Mouse (Mus musculus) liver, adult 2 months (tissue): Measurements from ENCODE around the gene Akt2. TPM values are rescaled to one million over a fixed set of nuclear protein-coding genes. Genes with fewer than 3 reads are reported as not detected.

ENCODE experiments used
- DNase-seq: peaks from one replicate; pipeline ENCODE4 v3.0.0-alpha.2; 2011; ENCODE audit warnings: low read depth, low spot score; ENCODE audit errors: extremely low read depth
- H3K27ac ChIP-seq: fragments of 200-500 bp; replicated peaks from 2 replicates; pipeline ENCODE4 v1.5.1; 2012; ENCODE audit warnings: low read depth, mild to moderate bottlenecking, control low read depth, inconsistent platforms, low read length; ENCODE audit not compliant: insufficient read depth
- H3K27me3 ChIP-seq: fragments of 200-500 bp; 2 replicates; pipeline ENCODE4 v1.6.1; 2012; ENCODE audit warnings: mild to moderate bottlenecking, moderate library complexity, low read length, inconsistent platforms; ENCODE audit not compliant: control insufficient read depth, insufficient read depth
- H3K36me3 ChIP-seq: fragments of 200-500 bp; 2 replicates; pipeline ENCODE4 v1.6.1; 2012; ENCODE audit warnings: low read length, inconsistent platforms; ENCODE audit not compliant: control insufficient read depth, insufficient read depth
- H3K4me1 ChIP-seq: fragments of 200-500 bp; 2 replicates; pipeline ENCODE4 v1.6.1; 2011; ENCODE audit warnings: low read length; ENCODE audit not compliant: control insufficient read depth, insufficient read depth
- H3K4me3 ChIP-seq: fragments of 200-500 bp; 2 replicates; pipeline ENCODE4 v1.5.1; 2011; ENCODE audit warnings: low read depth, mild to moderate bottlenecking, control low read depth, low read length, moderate library complexity; ENCODE audit not compliant: insufficient read depth
- H3K79me2 ChIP-seq: fragments of 200-500 bp; 2 replicates; pipeline ENCODE4 v1.6.1; 2012; ENCODE audit warnings: inconsistent platforms, mild to moderate bottlenecking, low read length, moderate library complexity; ENCODE audit not compliant: control insufficient read depth, insufficient read depth
- H3K9ac ChIP-seq: fragments of 200-500 bp; 2 replicates; pipeline ENCODE4 v1.6.1; 2012; ENCODE audit warnings: low read depth, mild to moderate bottlenecking, control low read depth, inconsistent platforms, low read length
- CTCF ChIP-seq: fragments of 200-500 bp; IDR thresholded peaks from 2 replicates; pipeline ENCODE4 v1.5.1; 2011; ENCODE audit warnings: low read depth, low read length, control low read depth
- POLR2A ChIP-seq: fragments of 200-500 bp; IDR thresholded peaks from 2 replicates; pipeline ENCODE4 v1.6.1; 2011; ENCODE audit warnings: low read length, control low read depth; ENCODE audit not compliant: insufficient read depth; ENCODE audit errors: extremely low read depth
- WGBS: fragments of 180-500 bp; shearing (Covaris S2); methylation state at CpG from one replicate; pipeline ENCODE4 v1.1.7; 2018; 5-methylcytosine and 5-hydroxymethylcytosine counted together
- polyA plus RNA-seq: library from polyadenylated mRNA; depleted of rRNA; stranded (reverse); fragments of >200 nt; gene quantifications from 2 replicates; pipeline ENCODE4 v1.2.3, GENCODE M21; 2012
- total RNA-seq: library from RNA; depleted of rRNA; stranded (reverse); fragments of >200 nt; gene quantifications from 2 replicates; pipeline ENCODE4 v1.2.3, GENCODE M21; 2014

Gene Akt2
- total and polyA plus RNA-seq, 2 experiments, result 57.1 to 81.3 TPM

DNA sequence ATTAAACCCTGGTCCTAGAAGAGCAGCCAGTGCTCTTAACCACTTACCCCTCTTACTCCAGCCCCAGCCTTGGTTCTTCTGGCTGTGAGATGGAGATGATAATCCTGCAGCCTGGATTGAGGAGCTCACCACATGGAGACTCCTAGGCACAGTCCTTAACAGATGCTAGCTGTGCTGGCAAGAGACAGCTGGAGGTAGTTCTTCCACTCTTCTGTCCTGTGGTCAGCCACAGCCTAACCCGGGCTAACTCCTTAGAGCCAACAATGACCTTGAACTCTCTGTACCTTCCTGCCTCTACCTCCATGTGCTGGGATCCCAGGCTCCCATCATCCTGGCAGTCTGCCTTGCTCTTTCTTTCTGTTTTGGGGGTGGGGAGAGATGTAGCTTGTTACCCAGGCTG is 30.4 kb upstream of the Akt2 start:
- Histone ChIP-seq H3K9ac (no peak overlapping the region), H3K27me3 (no peaks in the 10 kb centered on the region), H3K79me2 (no peaks in the 10 kb centered on the region; the same call in 1 of the 2 replicates), H3K4me1 (no peaks in the 10 kb centered on the region), H3K27ac (no peak overlapping the region), H3K36me3 (peaks cover 5% of the 10 kb centered on the region; the same call in 1 of the 2 replicates), H3K4me3 (no peak overlapping the region)
- no peak for DNase-seq
- WGBS, result 38% methylated on average over 1 of the region's 1 CpGs
- TF ChIP-seq POLR2A (no peak), CTCF (no peak)

DNA sequence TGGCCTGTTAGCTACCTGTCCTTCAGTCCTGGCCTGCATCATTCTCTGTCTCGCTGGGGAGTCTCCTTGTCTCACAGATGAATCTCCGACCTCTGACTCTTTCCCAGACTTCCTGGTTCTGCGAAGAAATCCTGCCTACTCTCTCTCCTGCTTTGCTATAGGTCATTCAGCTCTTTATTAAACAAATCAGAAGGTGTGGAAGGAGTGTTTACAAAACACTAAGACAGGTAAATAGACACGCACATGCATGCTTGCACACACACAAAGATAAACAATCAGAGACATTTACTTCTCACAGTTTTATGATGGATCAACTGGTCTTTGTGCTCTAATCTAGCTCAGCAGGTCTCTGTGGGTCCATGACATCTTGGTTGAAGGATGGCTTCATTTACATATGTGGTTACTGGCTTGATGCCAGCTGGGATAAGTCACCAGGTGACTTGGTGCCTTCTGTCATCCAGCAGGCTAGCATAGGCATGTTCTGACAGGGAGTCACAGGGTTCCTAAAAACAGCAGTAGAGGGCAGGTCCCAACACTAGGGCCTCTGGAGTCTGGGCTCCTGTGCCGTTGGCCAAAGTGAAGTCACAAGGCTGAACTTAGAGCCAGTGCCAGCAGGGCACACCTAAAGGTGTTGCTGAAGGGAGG is 21.6 kb upstream of the Akt2 start:
- 86% methylated on average over 5 of the region's 5 CpGs for WGBS
- Histone ChIP-seq H3K36me3 (peaks cover 13% of the 10 kb centered on the region; the same call in 1 of the 2 replicates), H3K27ac (no peak overlapping the region), H3K27me3 (no peaks in the 10 kb centered on the region), H3K79me2 (no peaks in the 10 kb centered on the region), H3K4me3 (no peak overlapping the region), H3K4me1 (no peaks in the 10 kb centered on the region), H3K9ac (no peak overlapping the region)
- no peak for TF ChIP-seq POLR2A
- TF ChIP-seq CTCF, result no peak
- no peak for DNase-seq

- WGBS, result 93% methylated on average over 4 of the region's 4 CpGs
- TF ChIP-seq POLR2A (no peak), CTCF (no peak)
- no peak for DNase-seq
- no peaks in the 10 kb centered on the region for H3K79me2 ChIP-seq
- H3K27ac ChIP-seq, result no peak overlapping the region
- no peak overlapping the region for H3K4me3 ChIP-seq
- H3K9ac ChIP-seq, result no peak overlapping the region
- peaks cover 6% of the 10 kb centered on the region; the same call in 1 of the 2 replicates for H3K36me3 ChIP-seq
- H3K27me3 ChIP-seq, result no peaks in the 10 kb centered on the region
- no peaks in the 10 kb centered on the region for H3K4me1 ChIP-seq
Measured at GRCm38 (mm10) chr7:27572133-27572532, 19.2 kb upstream of the Akt2 start.

GRCm38 (mm10) chr7:27574124-27574880 is 17.1 kb upstream of the Akt2 start:
- Histone ChIP-seq H3K27me3 (no peaks in the 10 kb centered on the region), H3K79me2 (no peaks in the 10 kb centered on the region), H3K4me1 (no peaks in the 10 kb centered on the region), H3K36me3 (0 out of 2 replicates have a peak, but pooled peaks cover 2% of the 10 kb centered on the region), H3K27ac (no peak overlapping the region), H3K4me3 (no peak overlapping the region), H3K9ac (no peak overlapping the region)
- 94% methylated on average over 14 of the region's 14 CpGs for WGBS
- TF ChIP-seq POLR2A, result no peak
- no peak for TF ChIP-seq CTCF
- DNase-seq, result no peak

- 0 out of 2 replicates have a peak, but pooled peaks cover 2% of the 10 kb centered on the region for H3K36me3 ChIP-seq
- 66% methylated on average over 6 of the region's 6 CpGs for WGBS
- no peaks in the 10 kb centered on the region for H3K79me2 ChIP-seq
- peak; percentile 39 for DNase-seq
- H3K4me3 ChIP-seq, result no peak overlapping the region
- TF ChIP-seq POLR2A, result no peak
- TF ChIP-seq CTCF, result peak; percentile 86
- no peak overlapping the region for H3K9ac ChIP-seq
- H3K4me1 ChIP-seq, result no peaks in the 10 kb centered on the region
- no peak overlapping the region for H3K27ac ChIP-seq
- no peaks in the 10 kb centered on the region for H3K27me3 ChIP-seq
Measured at GRCm38 (mm10) chr7:27576914-27577313, 14.4 kb upstream of the Akt2 start.
